Mouse (Mus musculus) urinary bladder, postnatal 4 days (tissue): ENCODE results near the gene Ndufaf5.
"Not testable (repeated sequence)": the region's sequence is repeated elsewhere in the genome, so short reads cannot be mapped to it uniquely, and the experiment has no call there.

ENCODE experiments used
- DNase-seq, 2 experiments: peaks; one replicate each; pipeline ENCODE4 v3.0.0; 2021 to 2022; ENCODE audit warnings: low spot score in 2 of 2

Gene Ndufaf5

GRCm38 (mm10) chr2:140170127-140170802, at the start of gene Ndufaf5, which contains the start of gene Esf1:
Gene Ndufaf5 (plus strand): TSS chr2:140170649.
Gene Esf1 (minus strand): TSS chr2:140170564.
- DNase-seq, result peak; percentile 90 to 95

GRCm38 (mm10) chr2:140125516-140125915, 44.9 kb upstream of the Ndufaf5 start:
- no peak for DNase-seq

GRCm38 (mm10) chr2:140151743-140152142, 18.7 kb upstream of the Ndufaf5 start, which contains the start of gene Gm17374:
Gene Gm17374 (plus strand): TSS chr2:140152043.
- not testable (repeated sequence) for DNase-seq

GRCm38 (mm10) chr2:140159186-140159730, 11.2 kb upstream of the Ndufaf5 start:
- no peak for DNase-seq

GRCm38 (mm10) chr2:140163351-140163854, 7.0 kb upstream of the Ndufaf5 start:
- no peak for DNase-seq

- DNase-seq, result no peak
These were observed 1.4 kb upstream of the Ndufaf5 start for GRCm38 (mm10) chr2:140169057-140169456.

GRCm38 (mm10) chr2:140170803-140171553, 529 bp downstream of the Ndufaf5 start:
- no peak for DNase-seq

GRCm38 (mm10) chr2:140185685-140186210, 15.3 kb downstream of the Ndufaf5 start:
- DNase-seq, result not testable (repeated sequence)

GRCm38 (mm10) chr2:140200713-140201112, 30.3 kb downstream of the Ndufaf5 start:
- DNase-seq, result no peak

- DNase-seq, result no peak
These were observed 32.1 kb downstream of the Ndufaf5 start for GRCm38 (mm10) chr2:140202573-140202972.

GRCm38 (mm10) chr2:140203756-140204155, 33.3 kb downstream of the Ndufaf5 start:
- no peak for DNase-seq

GRCm38 (mm10) chr2:140214519-140215027, 44.1 kb downstream of the Ndufaf5 start:
- DNase-seq, result no peak

- DNase-seq, result no peak
These were observed 45.0 kb downstream of the Ndufaf5 start for GRCm38 (mm10) chr2:140215415-140215814.

GRCm38 (mm10) chr2:140215965-140216364, 45.5 kb downstream of the Ndufaf5 start:
- DNase-seq, result no peak

GRCm38 (mm10) chr2:140220325-140220724, 49.9 kb downstream of the Ndufaf5 start:
- DNase-seq, result no peak

GRCm38 (mm10) chr2:140230295-140230694, 59.8 kb downstream of the Ndufaf5 start:
- no peak for DNase-seq

GRCm38 (mm10) chr2:140237245-140237644, 66.8 kb downstream of the Ndufaf5 start:
- no peak for DNase-seq

- DNase-seq, result no peak
These were observed 71.9 kb downstream of the Ndufaf5 start for GRCm38 (mm10) chr2:140242398-140242797.

GRCm38 (mm10) chr2:140243105-140243504, 72.7 kb downstream of the Ndufaf5 start:
- DNase-seq, result no peak
